ENCODE assay signal across 8 mouse cellular contexts in the genomic region with DNA sequence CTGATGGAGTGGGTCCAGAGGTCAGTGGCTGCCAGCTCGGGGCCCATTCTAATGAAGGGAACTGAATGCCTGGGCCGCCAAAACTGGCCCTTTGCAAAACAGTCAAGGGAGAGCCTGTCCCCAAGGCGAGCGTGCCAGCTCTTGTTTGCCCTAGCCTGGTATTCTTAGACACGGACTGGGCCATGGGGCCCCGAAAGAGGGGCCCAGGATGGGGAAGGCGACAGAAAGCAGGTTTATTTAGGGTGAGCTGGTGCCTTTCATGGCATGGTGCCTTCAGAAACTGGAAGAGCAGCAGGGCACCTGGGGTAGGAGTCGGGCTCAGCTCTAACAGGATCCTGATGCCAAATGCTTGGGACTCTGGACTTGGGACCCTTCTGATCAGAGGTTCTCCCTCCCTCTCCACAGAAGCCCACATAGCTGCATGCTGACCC. TPM values are rescaled to one million over a fixed set of nuclear protein-coding genes. Genes with fewer than 3 reads are reported as not detected.
A peak's percentile ranks its signal among the peaks of the same experiment; 100 is the strongest.
DNase-seq lines count a peak whose midpoint lies in the region; ATAC-seq and TF ChIP-seq lines count a peak whose summit lies in the region.
"Had no signal": no experiment of that assay in that cellular context is flagged by ENCODE, and none has a peak within 500 bp of the region (broad histone marks: within the 10 kb centered on the region; RNA-seq: fewer than 3 reads in every experiment).

No protein-coding gene starts in this region.

- ATAC-seq in forebrain, postnatal 0 days: peak; percentile 55
- ATAC-seq in neural tube, embryonic 14.5 days (ENCODE audit: low read depth): no peak
- no peak for ATAC-seq in lung, postnatal 0 days

- no peaks in the 10 kb centered on the region for H3K9me3 ChIP-seq in forebrain, postnatal 0 days (ENCODE audit: low read length)
- no peaks in the 10 kb centered on the region for H3K9me3 ChIP-seq in neural tube, embryonic 14.5 days (ENCODE audit: control insufficient read depth, low read length)
- H3K9me3 ChIP-seq in lung, postnatal 0 days (ENCODE audit: low read length): no peaks in the 10 kb centered on the region
- H3K9me3 ChIP-seq: lung, embryonic 15.5 days had no signal

- peak; percentile 39 to 47 for DNase-seq in left cerebral cortex, adult 18-20 months (ENCODE audit: low spot score in 2 of 2)
- DNase-seq in left cerebral cortex, adult 11 months (ENCODE audit: low spot score): no peak
- peak; percentile 48 for DNase-seq in forebrain, postnatal 0 days
- DNase-seq in layer of hippocampus, adult 2 months (ENCODE audit: low spot score in 2 of 2): peak; percentile 68 to 85
- no peak for DNase-seq in lung, postnatal 0 days (ENCODE audit: low spot score)
- DNase-seq in ovary, adult 18-20 months (ENCODE audit: low spot score): no peak

- 23% methylated on average over 8 of the region's 8 CpGs for WGBS in forebrain, postnatal 0 days
- WGBS in neural tube, embryonic 14.5 days: 27% methylated on average over 8 of the region's 8 CpGs
- WGBS in lung, postnatal 0 days: 52% methylated on average over 8 of the region's 8 CpGs

- no peak overlapping the region for H3K27ac ChIP-seq in forebrain, postnatal 0 days (ENCODE audit: low read depth, low read length)
- H3K27ac ChIP-seq in layer of hippocampus, adult 2 months: peak overlapping the region; percentile 82
- H3K27ac ChIP-seq in neural tube, embryonic 14.5 days (ENCODE audit: low read depth, low read length): peak overlapping the region; percentile 48; the same call in 1 of the 2 replicates
- no peak overlapping the region for H3K27ac ChIP-seq in lung, postnatal 0 days (ENCODE audit: low read length)
- H3K27ac ChIP-seq: lung, embryonic 15.5 days had no signal

- H3K27me3 ChIP-seq in forebrain, postnatal 0 days (ENCODE audit: insufficient read depth, low read length): no peaks in the 10 kb centered on the region
- no peaks in the 10 kb centered on the region for H3K27me3 ChIP-seq in neural tube, embryonic 14.5 days (ENCODE audit: control insufficient read depth, insufficient read depth, low read length)
- no peaks in the 10 kb centered on the region for H3K27me3 ChIP-seq in lung, postnatal 0 days (replicated peaks; ENCODE audit: insufficient read depth, low read length)
- H3K27me3 ChIP-seq: lung, embryonic 15.5 days had no signal

- 0 out of 2 replicates have a peak, but pooled peaks cover 2% of the 10 kb centered on the region for H3K4me1 ChIP-seq in forebrain, postnatal 0 days (ENCODE audit: insufficient read depth)
- H3K4me1 ChIP-seq in neural tube, embryonic 14.5 days (ENCODE audit: control insufficient read depth, insufficient read depth, low read length): peaks cover 30% of the 10 kb centered on the region
- H3K4me1 ChIP-seq in lung, postnatal 0 days (ENCODE audit: insufficient read depth, low read depth, low read length): no peaks in the 10 kb centered on the region

- H3K4me2 ChIP-seq in forebrain, postnatal 0 days (ENCODE audit: low read depth): no peak overlapping the region
- H3K4me2 ChIP-seq in neural tube, embryonic 14.5 days (ENCODE audit: low read depth, low read length): no peak overlapping the region
- H3K4me2 ChIP-seq in lung, postnatal 0 days (replicated peaks; ENCODE audit: low read depth, low read length): no peak overlapping the region
- H3K4me2 ChIP-seq: lung, embryonic 15.5 days had no signal

- no peak for TF ChIP-seq CTCF in forebrain, postnatal 0 days (IDR thresholded peaks at IDR 0.05; ENCODE audit: low read depth)
- no peak for TF ChIP-seq CTCF in layer of hippocampus, adult 2 months (conservative IDR thresholded peaks at IDR 0.05)
- no peak for TF ChIP-seq CTCF in lung, postnatal 0 days (IDR thresholded peaks at IDR 0.05)

- H3K9ac ChIP-seq in forebrain, postnatal 0 days: no peak overlapping the region
- H3K9ac ChIP-seq in neural tube, embryonic 14.5 days (replicated peaks; ENCODE audit: low read depth, low read length): no peak overlapping the region
- no peak overlapping the region for H3K9ac ChIP-seq in lung, postnatal 0 days (replicated peaks; ENCODE audit: low read depth)
- H3K9ac ChIP-seq: lung, embryonic 15.5 days had no signal

- no peaks in the 10 kb centered on the region for H3K36me3 ChIP-seq in forebrain, postnatal 0 days (ENCODE audit: insufficient read depth)
- no peaks in the 10 kb centered on the region for H3K36me3 ChIP-seq in neural tube, embryonic 14.5 days (ENCODE audit: control insufficient read depth, insufficient read depth, low read length)
- H3K36me3 ChIP-seq in lung, postnatal 0 days (ENCODE audit: insufficient read depth, low read length): no peaks in the 10 kb centered on the region
- H3K36me3 ChIP-seq: lung, embryonic 15.5 days had no signal

- no peak for TF ChIP-seq EP300 in lung, postnatal 0 days (IDR thresholded peaks at IDR 0.05)

- H3K4me3 ChIP-seq in forebrain, postnatal 0 days (ENCODE audit: low read depth, low read length): no peak overlapping the region
- H3K4me3 ChIP-seq in layer of hippocampus, adult 2 months: no peak overlapping the region
- H3K4me3 ChIP-seq in neural tube, embryonic 14.5 days (ENCODE audit: low read depth, low read length): no peak overlapping the region
- H3K4me3 ChIP-seq in lung, postnatal 0 days (ENCODE audit: low read depth, low read length): no peak overlapping the region
- H3K4me3 ChIP-seq: lung, embryonic 15.5 days had no signal

RNA-seq across cellular contexts. Expression of a gene that starts 56.1 kb away (rescaled TPM):
- 100 to 1,000 TPM; 234 to 237 TPM for total RNA-seq in left cerebral cortex, adult 18-20 months (2021)
- total RNA-seq in forebrain, postnatal 0 days (2014; rRNA removed): 80.9 and 86.2 TPM in 2 replicates
- polyA plus RNA-seq in forebrain, postnatal 0 days (2015; fragmentation: Nextera tagmentation; extraction: Ambion mirVana): 18.7 and 21.7 TPM in 2 replicates
- total RNA-seq in layer of hippocampus, adult 2 months (2021): 100 to 1,000 TPM; 163 to 168 TPM
- polyA plus RNA-seq in neural tube, embryonic 14.5 days (2014; fragmentation: Nextera tagmentation; extraction: Ambion mirVana): 23.1 and 28.1 TPM in 2 replicates
- 0.74 and 1.1 TPM in 2 replicates for polyA plus RNA-seq in lung, postnatal 0 days (2015; fragmentation: Nextera tagmentation; extraction: Ambion mirVana)

Comparison
In these comparisons a context has a peak if more than half of its experiments do, and no peak if none do; other contexts are left out.
1. DNase-seq: peak in left cerebral cortex, adult 18-20 months (2 of 2), forebrain, postnatal 0 days (single experiment) and layer of hippocampus, adult 2 months (2 of 2); none in left cerebral cortex, adult 11 months (single experiment), lung, postnatal 0 days (single experiment) and ovary, adult 18-20 months (single experiment).
2. H3K27ac ChIP-seq: peak in layer of hippocampus, adult 2 months (single experiment) and neural tube, embryonic 14.5 days (single experiment); none in forebrain, postnatal 0 days (single experiment) and lung, postnatal 0 days (single experiment).